Mouse (Mus musculus) cerebellum, adult 2 months (tissue): ENCODE measurements around the gene Tcf20.

ENCODE experiments used
- CTCF ChIP-seq: fragments of 200-500 bp; IDR thresholded peaks from 2 replicates; pipeline ENCODE4 v1.5.1; 2011; ENCODE audit warnings: low read depth, mild to moderate bottlenecking, control low read depth, low read length, moderate library complexity, borderline replicate concordance; ENCODE audit not compliant: insufficient read depth
- POLR2A ChIP-seq: fragments of 200-500 bp; IDR thresholded peaks from 2 replicates; pipeline ENCODE4 v1.6.1; 2011; ENCODE audit warnings: low read length, control low read depth, borderline replicate concordance; ENCODE audit not compliant: insufficient read depth

DNA sequence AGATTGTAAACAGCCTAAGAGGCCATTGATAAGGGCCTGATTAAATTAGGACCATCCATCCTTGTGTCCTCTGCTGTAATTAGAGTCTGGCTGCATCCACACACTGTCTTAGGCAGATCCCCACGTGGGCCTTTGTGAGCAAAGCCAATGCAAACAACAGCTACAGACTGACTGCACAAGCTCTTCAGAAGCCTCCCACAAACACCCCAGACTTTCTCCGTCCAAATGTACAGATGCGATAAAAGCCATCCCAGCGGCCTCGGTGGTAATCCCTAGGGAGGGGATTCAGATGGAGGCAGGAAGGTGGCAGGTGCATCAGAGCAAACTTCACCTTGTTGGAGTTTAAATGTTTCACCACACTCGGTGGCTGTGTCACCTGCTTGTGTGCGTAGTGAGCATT, 7.6 kb upstream of the Tcf20 start:
- TF ChIP-seq CTCF = no peak
- no peak for TF ChIP-seq POLR2A
